Mouse (Mus musculus): ENCODE measurements at regions not wholly inside any gene's neighbourhood (a gene's known extent, or its start where the extent isn't known, plus 50 kb on each side); places are given as distances from the start of the nearest gene placed in this dataset.

DNA sequence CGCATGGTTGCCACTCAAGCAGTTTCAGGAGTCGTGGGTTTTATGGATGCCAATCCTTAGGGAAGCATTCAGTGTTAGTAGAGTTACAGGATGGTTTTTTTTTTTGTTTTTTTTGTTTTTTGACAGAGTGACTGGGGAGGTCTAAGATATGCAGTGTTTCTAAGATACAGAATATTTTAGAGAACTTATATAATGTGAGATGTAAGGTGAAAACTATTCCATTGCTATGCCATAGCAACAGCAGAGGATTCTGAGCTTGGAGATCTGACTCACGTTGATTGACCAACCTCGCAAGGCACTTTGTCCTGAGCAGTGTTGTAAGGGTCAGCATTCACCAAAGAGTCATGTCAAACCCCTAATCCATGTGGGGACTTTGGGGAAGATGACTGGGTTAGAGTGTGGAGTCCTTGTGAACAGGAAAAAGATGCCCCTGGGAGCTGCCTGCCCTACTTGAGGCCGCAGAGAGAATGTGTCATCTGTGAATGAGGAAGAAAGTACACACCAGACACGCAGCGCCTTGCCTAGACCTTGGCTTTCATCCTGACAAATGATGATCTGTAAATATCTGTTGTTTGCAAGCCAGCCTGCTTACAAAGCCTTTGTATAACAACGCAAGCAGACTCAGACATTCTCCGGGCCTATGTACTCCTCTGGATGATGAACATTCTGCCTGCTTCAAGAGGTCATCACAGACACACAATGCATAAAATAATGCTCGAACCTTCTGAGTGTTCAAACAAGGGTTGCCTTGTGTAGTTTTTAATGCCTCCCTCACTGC lies 118.3 kb downstream of the Adamts15 start:
- Histone ChIP-seq H3K4me3 (ENCODE audit: insufficient read depth, low read depth, low read length) (no peak overlapping the region), H3K27ac (replicated peaks; ENCODE audit: low read depth, low read length) (no peak overlapping the region), H3K4me1 (ENCODE audit: control insufficient read depth, insufficient read depth, insufficient read length, low read length) (peaks cover 5% of the 10 kb centered on the region; the same call in 1 of the 2 replicates)

DNA sequence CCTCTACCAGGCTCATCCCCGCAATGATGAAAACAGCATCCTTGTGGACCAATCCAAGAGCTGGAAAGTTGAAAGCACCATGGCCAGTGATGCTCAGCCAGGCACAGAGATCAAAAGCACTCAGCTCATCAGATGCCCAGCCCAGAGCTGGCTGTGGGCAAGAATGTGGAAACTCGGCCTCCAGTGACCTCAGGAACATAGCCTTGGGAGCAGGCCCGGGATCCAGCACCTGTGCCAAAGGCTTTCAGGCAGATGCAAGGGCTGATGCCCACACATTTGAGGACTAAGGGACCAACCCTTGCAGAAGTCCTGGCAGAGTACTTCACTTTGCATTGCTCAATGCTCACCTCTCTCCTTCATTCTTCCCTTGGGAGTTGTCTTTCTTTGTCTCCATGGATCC lies 119.4 kb downstream of the Adamts15 start:
- no peak overlapping the region for H3K4me3 ChIP-seq (ENCODE audit: insufficient read depth, low read depth, low read length)
- peaks cover 5% of the 10 kb centered on the region; the same call in 1 of the 2 replicates for H3K4me1 ChIP-seq (ENCODE audit: control insufficient read depth, insufficient read depth, insufficient read length, low read length)
- H3K27ac ChIP-seq (replicated peaks; ENCODE audit: low read depth, low read length): no peak overlapping the region

DNA sequence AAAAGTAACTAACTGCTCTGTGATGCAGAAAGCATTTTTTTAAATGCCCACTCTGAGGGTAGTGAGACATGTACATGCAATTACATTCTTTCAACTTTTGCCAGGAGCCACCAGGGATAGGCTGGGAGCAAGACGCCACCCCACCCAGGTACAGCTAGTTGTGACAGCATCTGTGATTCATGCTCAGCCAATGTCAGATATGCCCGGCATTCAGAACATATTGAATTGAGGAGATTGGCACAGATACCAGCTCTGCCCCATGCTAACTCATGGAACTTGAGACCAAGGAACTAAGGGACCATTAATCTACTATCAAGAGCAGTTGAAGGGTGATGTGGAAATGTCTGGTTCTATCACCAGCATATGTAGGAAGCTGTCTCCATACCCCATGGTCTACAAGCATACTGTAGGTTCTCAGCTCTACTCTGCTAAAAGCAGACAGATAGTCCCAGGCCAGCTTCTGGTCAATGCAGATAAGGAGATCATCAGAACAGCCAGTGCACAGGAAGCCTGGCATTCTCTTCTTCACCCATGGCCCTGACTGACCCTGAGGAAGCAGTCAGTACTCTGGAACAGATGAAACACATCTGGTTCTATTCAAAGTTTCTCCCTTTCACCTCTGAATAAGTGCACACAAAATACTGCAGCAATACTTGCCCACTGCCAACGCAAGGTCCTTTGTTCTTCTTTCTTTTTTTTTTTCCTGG lies 127.4 kb downstream of the Adamts15 start:
- no peaks in the 10 kb centered on the region for H3K4me1 ChIP-seq (ENCODE audit: control insufficient read depth, insufficient read depth, insufficient read length, low read length)
- no peak overlapping the region for H3K27ac ChIP-seq (replicated peaks; ENCODE audit: low read depth, low read length)
- no peak overlapping the region for H3K4me3 ChIP-seq (ENCODE audit: insufficient read depth, low read depth, low read length)

DNA sequence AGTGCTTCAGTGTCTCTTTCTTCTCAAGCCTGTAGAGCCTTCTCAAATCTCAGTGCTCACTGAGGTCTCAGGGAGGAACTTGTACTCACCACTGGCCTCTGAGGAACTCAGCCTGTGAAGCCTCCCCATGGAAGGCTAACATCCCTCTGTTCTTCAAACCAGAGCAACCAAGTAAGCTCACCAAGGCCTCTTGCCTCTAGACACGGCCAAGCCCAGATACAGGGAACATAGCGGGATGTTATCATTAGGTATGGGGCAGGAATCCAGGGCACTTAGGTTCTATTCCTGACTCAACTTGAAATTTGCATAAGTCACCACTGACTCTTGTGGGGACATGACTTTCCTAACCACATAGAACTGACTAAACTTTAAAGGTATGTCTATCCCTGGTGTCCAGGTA lies 141.0 kb downstream of the Adamts15 start:
- Histone ChIP-seq H3K27ac (replicated peaks; ENCODE audit: low read depth, low read length) (no peak overlapping the region), H3K4me1 (ENCODE audit: control insufficient read depth, insufficient read depth, insufficient read length, low read length) (no peaks in the 10 kb centered on the region), H3K4me3 (ENCODE audit: insufficient read depth, low read depth, low read length) (no peak overlapping the region)

DNA sequence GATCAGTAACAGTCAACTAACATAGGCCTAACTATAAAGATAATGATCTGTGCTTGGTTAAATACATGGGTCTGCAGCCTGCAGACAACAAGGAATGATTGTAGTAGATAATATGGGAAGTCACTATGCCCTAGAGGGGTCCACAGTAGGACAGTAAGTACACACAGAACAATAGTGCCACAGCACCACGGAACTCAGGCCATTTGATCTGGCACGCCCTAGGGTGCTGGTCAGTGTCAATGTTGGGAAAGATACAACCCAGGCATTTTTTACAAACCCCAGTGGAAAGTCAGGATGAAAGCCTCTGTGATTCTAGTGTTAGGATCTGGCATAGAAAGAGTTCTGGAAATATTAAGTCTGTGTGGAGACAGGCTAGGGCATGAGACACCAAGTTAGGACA lies 144.4 kb downstream of the Adamts15 start:
- Histone ChIP-seq H3K27ac (replicated peaks; ENCODE audit: low read depth, low read length) (no peak overlapping the region), H3K4me1 (ENCODE audit: control insufficient read depth, insufficient read depth, insufficient read length, low read length) (peaks cover 6% of the 10 kb centered on the region), H3K4me3 (ENCODE audit: insufficient read depth, low read depth, low read length) (no peak overlapping the region)

DNA sequence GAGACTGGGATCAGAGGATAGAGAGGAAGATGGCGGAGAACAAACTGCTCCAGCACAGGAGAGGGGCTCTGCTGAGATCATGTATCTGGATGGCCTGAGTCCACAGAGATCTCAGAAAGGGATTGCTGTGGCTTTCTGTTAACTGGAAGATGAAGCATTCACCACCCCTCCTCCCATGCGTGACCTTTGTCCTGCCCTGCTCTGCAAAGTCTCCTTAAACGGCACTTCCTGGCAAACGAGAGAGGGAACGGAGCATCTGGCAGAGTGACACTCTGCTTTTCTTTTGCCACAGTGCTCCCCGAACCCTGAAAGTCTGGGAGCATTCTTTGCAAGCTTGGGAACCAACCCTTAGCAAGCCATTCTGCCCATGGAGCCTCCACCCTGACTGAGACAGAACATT lies 147.1 kb downstream of the Adamts15 start:
- no peak overlapping the region for H3K27ac ChIP-seq (replicated peaks; ENCODE audit: low read depth, low read length)
- peaks cover 6% of the 10 kb centered on the region for H3K4me1 ChIP-seq (ENCODE audit: control insufficient read depth, insufficient read depth, insufficient read length, low read length)
- no peak overlapping the region for H3K4me3 ChIP-seq (ENCODE audit: insufficient read depth, low read depth, low read length)

DNA sequence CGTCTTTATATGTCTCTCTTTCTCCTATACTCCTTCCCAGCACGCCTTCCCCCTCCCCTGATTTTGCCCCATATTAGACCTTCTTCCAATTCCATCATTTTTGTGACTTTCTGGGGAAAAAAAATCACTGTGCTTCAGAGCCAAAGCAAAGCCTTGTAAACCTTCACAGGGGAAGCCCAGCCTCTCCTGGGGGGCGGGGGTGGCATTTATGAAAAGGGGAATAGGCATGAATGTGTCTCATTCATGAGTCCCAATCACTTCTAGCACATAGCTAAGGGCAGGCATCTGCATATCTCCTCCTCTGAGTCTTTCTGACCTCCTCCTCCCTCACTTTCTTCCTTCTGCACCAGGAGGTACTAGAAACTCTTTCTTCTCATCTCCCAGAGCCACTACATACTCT lies 149.8 kb downstream of the Adamts15 start:
- Histone ChIP-seq H3K4me1 (ENCODE audit: control insufficient read depth, insufficient read depth, insufficient read length, low read length) (peaks cover 6% of the 10 kb centered on the region), H3K27ac (replicated peaks; ENCODE audit: low read depth, low read length) (no peak overlapping the region), H3K4me3 (ENCODE audit: insufficient read depth, low read depth, low read length) (no peak overlapping the region)

DNA sequence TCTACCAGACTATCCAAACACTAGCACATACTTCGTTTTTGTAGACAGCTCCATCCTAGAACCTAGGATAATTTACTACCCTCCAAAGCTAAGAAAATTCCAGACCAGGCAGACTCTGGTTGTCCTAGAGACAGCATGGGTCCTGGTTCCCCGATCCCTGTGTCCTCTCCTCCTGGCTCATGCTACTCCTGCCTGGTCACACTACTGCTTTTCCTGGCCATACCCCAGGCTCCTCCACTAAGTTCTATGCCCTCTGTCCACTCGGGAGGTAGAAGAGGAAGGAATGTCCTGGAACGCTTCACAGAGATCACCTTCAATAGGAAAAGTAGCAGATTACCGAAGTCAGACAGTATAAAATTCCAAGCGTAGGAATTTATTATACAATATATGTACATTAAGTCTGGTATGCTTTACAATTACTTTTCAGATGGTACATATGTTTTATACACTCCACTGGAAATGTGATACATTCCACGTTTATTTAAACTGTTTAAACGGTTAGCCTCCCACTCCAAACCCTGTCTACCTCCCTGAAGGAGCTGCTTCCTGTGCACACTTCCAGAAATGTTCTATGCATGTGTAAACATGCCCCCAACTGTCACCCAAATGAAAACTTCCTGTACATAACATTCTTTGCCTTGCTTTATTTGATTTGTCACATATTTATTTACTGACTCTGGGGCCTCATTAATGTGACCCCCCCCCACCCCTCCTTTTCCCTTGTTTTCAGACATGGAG lies 151.6 kb downstream of the Adamts15 start:
- peaks cover 6% of the 10 kb centered on the region for H3K4me1 ChIP-seq (ENCODE audit: control insufficient read depth, insufficient read depth, insufficient read length, low read length)
- no peak overlapping the region for H3K27ac ChIP-seq (replicated peaks; ENCODE audit: low read depth, low read length)
- no peak overlapping the region for H3K4me3 ChIP-seq (ENCODE audit: insufficient read depth, low read depth, low read length)

DNA sequence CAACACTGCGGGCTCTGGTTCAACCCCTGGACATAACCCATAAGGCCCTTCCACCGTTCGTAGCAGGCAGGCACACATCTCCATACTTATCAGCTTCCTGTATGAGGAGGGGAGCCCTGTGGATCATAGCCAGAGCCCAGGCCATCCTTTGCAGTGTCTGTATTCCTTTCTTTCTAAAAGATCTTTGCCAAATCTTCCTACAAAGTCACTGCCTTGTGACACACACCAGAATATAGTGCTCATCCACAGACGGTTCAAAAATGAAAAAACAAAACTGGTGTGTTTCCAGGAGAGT lies 152.9 kb downstream of the Adamts15 start:
- Histone ChIP-seq H3K4me1 (ENCODE audit: control insufficient read depth, insufficient read depth, insufficient read length, low read length) (no peaks in the 10 kb centered on the region), H3K27ac (replicated peaks; ENCODE audit: low read depth, low read length) (no peak overlapping the region), H3K4me3 (ENCODE audit: insufficient read depth, low read depth, low read length) (no peak overlapping the region)

DNA sequence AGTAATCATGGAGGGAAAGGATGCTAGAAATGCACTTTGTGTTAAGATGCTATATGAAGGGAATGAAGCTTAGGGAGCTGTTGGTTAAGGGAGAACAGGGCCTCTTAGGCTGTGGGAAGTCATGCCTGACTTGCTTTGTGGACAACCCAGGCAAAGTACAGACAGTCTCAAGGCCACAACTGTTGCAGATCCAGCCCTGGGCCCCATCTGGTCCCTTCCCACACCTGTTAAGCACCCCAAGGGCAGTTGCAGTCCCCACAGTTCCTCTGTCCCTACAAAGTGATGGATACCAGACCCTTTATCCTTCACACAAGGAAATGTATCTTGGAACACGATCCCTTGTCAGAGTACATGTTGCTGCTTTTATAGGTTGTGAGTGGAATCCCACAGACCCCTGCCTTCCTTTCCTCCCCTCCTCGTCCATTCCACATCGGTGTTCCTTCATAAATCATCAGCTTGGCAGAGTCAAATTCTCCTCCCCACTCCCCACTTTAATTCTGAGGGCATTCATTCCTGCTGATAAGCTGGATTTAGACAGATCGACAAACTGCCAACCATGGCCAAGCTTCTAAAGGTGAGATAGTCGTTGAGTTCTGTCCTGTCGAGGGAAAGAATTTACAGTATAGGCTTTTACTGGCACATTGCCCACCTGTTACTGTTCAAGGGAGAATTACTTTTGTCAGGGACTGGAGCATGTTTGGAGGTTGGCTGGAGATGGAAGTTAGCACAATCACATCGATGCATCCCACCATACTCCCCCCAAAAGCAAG lies 153.4 kb downstream of the Adamts15 start:
- Histone ChIP-seq H3K4me1 (ENCODE audit: control insufficient read depth, insufficient read depth, insufficient read length, low read length) (no peaks in the 10 kb centered on the region), H3K4me3 (ENCODE audit: insufficient read depth, low read depth, low read length) (no peak overlapping the region), H3K27ac (replicated peaks; ENCODE audit: low read depth, low read length) (no peak overlapping the region)

DNA sequence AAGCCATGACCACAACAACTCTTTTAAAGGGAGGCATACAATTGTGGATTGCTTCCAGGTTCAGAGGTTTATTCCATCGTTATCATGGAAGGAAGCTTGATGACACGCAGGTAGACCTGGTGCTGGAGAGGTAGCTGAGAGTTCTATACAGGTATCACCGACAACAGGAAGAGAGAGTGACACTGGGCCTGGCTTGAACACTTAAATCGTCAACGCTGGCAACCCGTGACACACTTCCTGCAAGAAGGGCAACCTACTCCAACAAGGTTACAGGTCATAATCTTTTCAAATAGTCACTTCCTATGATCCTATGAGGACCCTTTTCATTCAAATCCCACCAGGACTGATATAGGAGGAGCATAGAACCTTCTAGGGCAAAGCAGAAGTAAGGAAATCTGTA lies 155.6 kb downstream of the Adamts15 start:
- Histone ChIP-seq H3K27ac (replicated peaks; ENCODE audit: low read depth, low read length) (no peak overlapping the region), H3K4me3 (ENCODE audit: insufficient read depth, low read depth, low read length) (no peak overlapping the region), H3K4me1 (ENCODE audit: control insufficient read depth, insufficient read depth, insufficient read length, low read length) (0 out of 2 replicates have a peak, but pooled peaks cover 4% of the 10 kb centered on the region)

DNA sequence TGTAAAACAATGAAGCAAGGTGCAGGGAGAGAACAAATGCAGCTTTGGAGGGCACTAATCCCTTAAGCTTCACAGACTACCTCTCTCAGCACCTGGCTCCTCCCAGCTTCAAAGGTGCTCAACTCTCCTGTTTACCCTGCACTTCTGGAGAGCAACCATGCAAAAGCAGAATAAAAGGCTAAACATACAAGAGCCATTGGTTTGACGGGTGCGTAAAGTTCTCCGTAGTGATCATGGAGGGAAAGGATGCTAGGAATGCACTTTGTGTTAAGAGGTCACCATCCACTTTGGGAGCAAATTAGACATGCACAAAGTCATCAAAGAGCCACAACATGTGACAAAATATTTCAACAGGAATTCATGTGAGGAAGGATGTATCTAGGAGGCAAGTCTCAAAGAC lies 156.1 kb downstream of the Adamts15 start:
- H3K4me1 ChIP-seq (ENCODE audit: control insufficient read depth, insufficient read depth, insufficient read length, low read length): 0 out of 2 replicates have a peak, but pooled peaks cover 4% of the 10 kb centered on the region
- no peak overlapping the region for H3K27ac ChIP-seq (replicated peaks; ENCODE audit: low read depth, low read length)
- no peak overlapping the region for H3K4me3 ChIP-seq (ENCODE audit: insufficient read depth, low read depth, low read length)

DNA sequence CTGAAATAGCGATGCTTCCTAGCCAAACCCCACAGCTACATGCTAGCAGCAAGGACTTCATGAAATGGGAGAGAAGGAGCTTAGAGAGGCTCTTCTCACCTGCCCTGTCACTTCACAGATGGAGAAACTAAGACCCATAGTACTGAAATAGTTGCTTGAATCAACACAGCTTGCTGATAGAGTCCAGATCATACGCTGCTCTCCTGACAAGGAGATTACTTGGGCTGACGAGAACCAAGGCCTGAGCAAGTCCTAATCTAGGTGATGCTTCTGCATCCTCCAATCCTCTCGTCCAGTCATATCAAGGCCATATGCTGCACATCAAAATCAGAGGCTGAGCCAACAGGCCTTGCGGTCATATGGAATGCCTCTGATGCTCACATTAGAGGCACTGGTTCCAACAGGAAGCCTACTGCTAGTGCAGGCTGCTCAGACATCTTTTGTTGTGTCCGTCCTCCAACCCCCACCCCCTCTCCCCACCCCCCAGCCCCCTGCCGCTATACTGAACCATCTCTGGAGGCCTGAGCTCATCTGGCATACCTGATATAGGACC lies 157.2 kb downstream of the Adamts15 start:
- Histone ChIP-seq H3K4me1 (ENCODE audit: control insufficient read depth, insufficient read depth, insufficient read length, low read length) (0 out of 2 replicates have a peak, but pooled peaks cover 4% of the 10 kb centered on the region), H3K4me3 (ENCODE audit: insufficient read depth, low read depth, low read length) (no peak overlapping the region), H3K27ac (replicated peaks; ENCODE audit: low read depth, low read length) (no peak overlapping the region)

DNA sequence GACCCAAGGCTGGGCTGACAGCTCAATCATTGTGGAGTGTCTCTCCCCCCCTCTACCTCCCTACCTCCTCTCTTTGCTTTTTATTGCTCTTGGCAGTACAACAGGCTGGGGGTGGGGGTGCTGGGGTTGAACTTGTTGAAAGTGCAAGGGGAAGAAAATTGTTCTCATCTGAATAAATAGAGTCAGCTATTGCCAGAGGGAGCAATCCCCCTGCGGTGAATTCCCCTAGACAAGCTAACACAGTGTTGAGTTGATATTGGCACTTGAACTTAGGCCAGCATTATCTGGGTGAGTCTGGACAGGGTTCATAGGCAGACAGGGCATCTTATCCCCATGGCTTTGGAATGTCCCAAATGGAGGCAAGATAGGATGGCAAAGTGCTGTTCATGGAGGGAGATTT lies 159.3 kb downstream of the Adamts15 start:
- Histone ChIP-seq H3K27ac (replicated peaks; ENCODE audit: low read depth, low read length) (no peak overlapping the region), H3K4me1 (ENCODE audit: control insufficient read depth, insufficient read depth, insufficient read length, low read length) (peaks cover 9% of the 10 kb centered on the region; the same call in 1 of the 2 replicates), H3K4me3 (ENCODE audit: insufficient read depth, low read depth, low read length) (no peak overlapping the region)

DNA sequence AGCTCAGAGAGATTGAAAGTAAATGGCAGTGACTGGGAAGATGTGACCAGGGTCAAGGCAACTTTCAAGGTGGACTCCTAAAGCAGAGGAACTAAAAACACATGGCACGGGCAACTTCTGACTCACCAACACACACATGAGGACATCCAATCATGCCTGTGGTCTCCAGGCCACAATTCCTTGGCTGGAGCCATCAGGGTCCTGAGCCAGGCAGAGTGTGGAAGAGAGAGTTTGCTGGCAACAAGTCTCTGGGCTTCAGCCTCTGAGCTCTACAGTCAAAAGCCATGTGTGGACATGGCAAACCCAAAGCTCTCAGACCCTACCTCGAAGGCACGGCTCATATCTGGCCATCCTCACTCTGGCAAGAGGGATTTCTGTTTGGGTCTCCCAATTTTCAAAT lies 164.1 kb downstream of the Adamts15 start:
- H3K27ac ChIP-seq (replicated peaks; ENCODE audit: low read depth, low read length): no peak overlapping the region
- no peak overlapping the region for H3K4me3 ChIP-seq (ENCODE audit: insufficient read depth, low read depth, low read length)
- peaks cover 5% of the 10 kb centered on the region; the same call in 1 of the 2 replicates for H3K4me1 ChIP-seq (ENCODE audit: control insufficient read depth, insufficient read depth, insufficient read length, low read length)

Measured in brown adipose tissue, adult 24 weeks (tissue).